Mouse (Mus musculus): ENCODE data around the gene A4gnt. TPM values are rescaled to one million over a fixed set of nuclear protein-coding genes. Genes with fewer than 3 reads are reported as not detected.

A4gnt gene
- polyA plus RNA-seq, 1 experiment from 2014 or later: not detected

DNA sequence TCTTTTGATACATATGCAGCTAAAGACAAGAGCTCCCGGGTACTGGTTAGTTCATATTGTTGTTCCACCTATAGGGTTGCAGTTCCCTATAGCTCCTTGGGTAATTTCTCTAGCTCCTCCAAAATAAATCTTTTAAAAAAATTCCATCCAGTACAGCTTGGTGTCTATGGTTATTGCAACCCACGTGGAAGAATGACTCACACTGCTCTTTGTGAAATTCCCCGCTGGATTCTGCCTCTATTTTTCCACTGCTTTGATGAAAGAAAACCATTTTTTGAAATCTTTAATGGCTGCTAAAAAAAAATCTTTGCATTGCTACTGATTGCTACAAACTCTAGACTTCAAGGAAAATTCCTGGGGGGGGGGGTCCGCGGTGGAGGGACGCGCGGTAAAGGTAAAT lies 7.4 kb downstream of the A4gnt start:
- H3K9ac ChIP-seq: no peak overlapping the region
- H3K9me3 ChIP-seq: no peaks in the 10 kb centered on the region
- no peaks in the 10 kb centered on the region for H3K4me1 ChIP-seq
- H3K4me3 ChIP-seq: no peak overlapping the region
- H3K27ac ChIP-seq: no peak overlapping the region
- no peaks in the 10 kb centered on the region for H3K27me3 ChIP-seq
- no peak overlapping the region for H3K4me2 ChIP-seq (replicated peaks)
- 90% methylated on average over 8 of the region's 8 CpGs for WGBS
- no peak for ATAC-seq (ENCODE audit: insufficient number of reproducible peaks, insufficient read depth, low FRiP score, low TSS enrichment)
- H3K36me3 ChIP-seq: no peaks in the 10 kb centered on the region

DNA sequence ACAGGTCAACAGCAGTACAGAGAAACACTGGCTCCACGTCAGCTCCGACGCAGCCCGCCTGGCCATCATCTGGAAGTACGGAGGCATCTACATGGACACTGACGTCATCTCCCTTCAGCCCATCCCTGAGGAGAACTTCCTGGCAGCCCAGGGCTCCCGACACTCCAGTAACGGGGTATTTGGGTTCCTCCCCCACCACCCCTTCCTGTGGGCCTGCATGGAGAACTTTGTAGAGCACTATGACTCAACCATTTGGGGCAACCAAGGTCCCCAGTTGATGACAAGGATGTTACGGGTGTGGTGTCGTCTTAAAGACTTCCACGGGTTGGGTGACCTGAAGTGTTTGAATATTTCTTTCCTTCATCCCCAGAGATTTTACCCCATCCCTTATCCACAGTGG lies 7.9 kb downstream of the A4gnt start:
- no peak overlapping the region for H3K4me3 ChIP-seq
- no peaks in the 10 kb centered on the region for H3K9me3 ChIP-seq
- no peaks in the 10 kb centered on the region for H3K4me1 ChIP-seq
- no peaks in the 10 kb centered on the region for H3K36me3 ChIP-seq
- H3K4me2 ChIP-seq (replicated peaks): no peak overlapping the region
- WGBS: 90% methylated on average over 11 of the region's 11 CpGs
- H3K27me3 ChIP-seq: no peaks in the 10 kb centered on the region
- no peak overlapping the region for H3K27ac ChIP-seq
- no peak overlapping the region for H3K9ac ChIP-seq
- ATAC-seq (ENCODE audit: insufficient number of reproducible peaks, insufficient read depth, low FRiP score, low TSS enrichment): no peak

- H3K36me3 ChIP-seq: no peaks in the 10 kb centered on the region
- H3K4me3 ChIP-seq: no peak overlapping the region
- H3K27me3 ChIP-seq: no peaks in the 10 kb centered on the region
- H3K9ac ChIP-seq: no peak overlapping the region
- no peaks in the 10 kb centered on the region for H3K9me3 ChIP-seq
- WGBS: 84% methylated on average over 1 of the region's 1 CpGs
- H3K4me1 ChIP-seq: no peaks in the 10 kb centered on the region
- no peak for ATAC-seq (ENCODE audit: insufficient number of reproducible peaks, insufficient read depth, low FRiP score, low TSS enrichment)
- H3K27ac ChIP-seq: no peak overlapping the region
- H3K4me2 ChIP-seq (replicated peaks): no peak overlapping the region
Measured at GRCm38 (mm10) chr9:99622034-99622433, 9.7 kb downstream of the A4gnt start.

DNA sequence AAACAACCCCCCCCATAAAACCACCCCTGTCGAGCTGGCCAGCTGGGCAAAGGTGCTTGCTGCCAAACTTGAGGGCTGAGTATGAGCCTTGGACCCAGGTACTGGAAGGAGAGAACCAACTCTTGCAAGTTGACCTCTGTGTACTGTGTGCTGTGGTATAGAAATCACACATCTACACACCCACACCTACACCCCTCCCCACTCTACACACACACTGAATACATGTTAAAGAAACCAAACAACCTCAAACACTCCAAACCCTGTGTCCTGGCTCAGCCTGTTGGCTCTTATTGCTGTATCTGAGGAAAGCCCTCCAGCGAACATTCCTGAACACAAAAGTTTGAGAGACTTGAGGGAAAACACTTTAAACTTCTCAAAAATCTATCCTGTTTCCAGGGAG lies 10.7 kb downstream of the A4gnt start:
- Histone ChIP-seq H3K9ac (no peak overlapping the region), H3K4me2 (replicated peaks) (no peak overlapping the region), H3K4me1 (no peaks in the 10 kb centered on the region), H3K4me3 (no peak overlapping the region), H3K27me3 (no peaks in the 10 kb centered on the region), H3K27ac (no peak overlapping the region), H3K9me3 (no peaks in the 10 kb centered on the region), H3K36me3 (no peaks in the 10 kb centered on the region)
- WGBS: 45% methylated on average over 2 of the region's 2 CpGs
- ATAC-seq (ENCODE audit: insufficient number of reproducible peaks, insufficient read depth, low FRiP score, low TSS enrichment): no peak

DNA sequence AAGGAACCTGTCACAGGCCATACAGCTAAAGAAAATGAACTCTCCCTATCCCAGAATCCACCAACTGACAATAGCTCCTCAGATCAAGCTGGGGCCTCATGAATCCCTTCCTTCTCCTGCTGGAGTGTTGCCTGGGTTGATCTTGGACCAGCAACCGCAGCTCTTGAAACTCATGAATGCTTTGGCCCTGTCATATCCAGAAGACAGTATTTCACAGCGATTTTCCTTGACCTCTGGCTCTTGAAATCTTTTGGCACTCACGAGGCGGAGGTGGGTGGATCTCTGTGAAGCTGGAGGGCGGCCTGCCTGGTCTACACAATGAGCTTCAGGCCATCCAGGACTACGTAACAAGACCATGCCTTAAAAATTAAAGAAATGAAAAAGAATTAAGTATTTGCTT lies 11.8 kb downstream of the A4gnt start:
- Histone ChIP-seq H3K27ac (no peak overlapping the region), H3K36me3 (no peaks in the 10 kb centered on the region), H3K9ac (no peak overlapping the region), H3K4me2 (replicated peaks) (no peak overlapping the region), H3K27me3 (no peaks in the 10 kb centered on the region), H3K4me3 (no peak overlapping the region), H3K9me3 (no peaks in the 10 kb centered on the region), H3K4me1 (peaks cover 5% of the 10 kb centered on the region; the same call in 1 of the 2 replicates)
- ATAC-seq (ENCODE audit: insufficient number of reproducible peaks, insufficient read depth, low FRiP score, low TSS enrichment): no peak
- WGBS: 77% methylated on average over 6 of the region's 6 CpGs

DNA sequence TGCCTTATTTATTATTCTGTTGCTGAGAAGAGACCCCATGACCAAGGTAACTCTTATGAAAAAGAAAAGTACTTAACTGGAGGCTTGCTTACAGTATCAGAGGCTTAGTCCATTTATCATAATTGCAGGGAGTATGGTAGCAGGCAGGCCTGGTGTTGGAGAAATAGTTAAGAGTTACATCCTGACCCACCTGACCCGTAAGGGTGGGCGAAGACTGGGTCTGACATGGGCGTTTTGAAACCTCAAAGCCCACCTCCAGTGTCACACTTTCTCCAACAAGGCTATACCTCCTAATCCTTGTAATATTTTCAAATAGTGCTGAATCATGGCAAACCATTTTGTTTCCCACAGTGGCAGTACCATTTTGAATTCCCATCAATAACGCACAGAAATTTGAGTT lies 16.3 kb downstream of the A4gnt start:
- H3K9ac ChIP-seq: no peak overlapping the region
- no peaks in the 10 kb centered on the region for H3K9me3 ChIP-seq
- 54% methylated on average over 4 of the region's 4 CpGs for WGBS
- H3K4me3 ChIP-seq: no peak overlapping the region
- H3K4me1 ChIP-seq: peaks cover 24% of the 10 kb centered on the region
- no peak overlapping the region for H3K27ac ChIP-seq
- no peak for ATAC-seq (ENCODE audit: insufficient number of reproducible peaks, insufficient read depth, low FRiP score, low TSS enrichment)
- H3K4me2 ChIP-seq (replicated peaks): peak overlapping the region; percentile 69
- no peaks in the 10 kb centered on the region for H3K27me3 ChIP-seq
- no peaks in the 10 kb centered on the region for H3K36me3 ChIP-seq

DNA sequence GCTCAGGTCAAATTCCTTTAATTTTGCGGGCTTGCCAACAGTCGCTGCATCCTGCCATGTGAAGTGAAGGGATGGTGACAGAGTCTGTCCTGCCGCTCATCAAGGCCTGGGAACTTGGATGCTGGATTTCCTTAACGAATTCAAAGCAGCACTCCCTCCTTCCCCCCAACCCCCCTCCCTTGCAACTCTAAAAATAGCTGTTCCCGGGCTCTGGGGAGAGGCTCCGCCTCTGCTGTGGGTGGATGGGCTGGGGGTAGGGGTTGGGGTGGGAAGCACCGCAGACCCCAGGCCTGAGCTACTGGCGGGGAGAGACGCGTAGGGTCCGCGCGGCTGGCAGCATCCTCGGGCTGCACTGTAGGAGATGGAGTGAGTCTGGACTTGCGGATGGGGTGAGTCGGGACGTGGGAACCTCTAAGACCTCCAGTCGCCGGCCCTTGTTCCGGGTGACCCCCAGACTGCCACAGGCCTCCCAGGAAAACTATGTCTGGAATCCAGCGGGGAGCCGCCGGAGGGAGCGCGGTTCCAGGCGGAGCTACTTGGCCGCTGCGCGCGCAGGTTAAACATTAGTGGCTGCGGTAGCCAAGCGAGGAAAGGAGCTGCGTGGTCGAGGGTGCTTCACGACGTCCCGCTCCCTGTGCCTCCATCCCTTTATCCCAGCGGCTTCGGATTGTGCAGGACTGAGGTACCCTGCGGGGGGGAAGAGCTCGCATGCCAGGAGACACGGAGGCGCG lies 17.1 kb downstream of the A4gnt start, which contains the start of gene Dzip1l:
Dzip1l (plus strand) TSS at position 216 of the 731 bp plus-strand sequence.
- H3K4me3 ChIP-seq: peak within 1 kb of the TSS; percentile 57
- H3K27ac ChIP-seq: peak within 1 kb of the TSS; percentile 94
- peak within 1 kb of the TSS; percentile 72 for H3K9ac ChIP-seq
- peaks cover 24% of the 10 kb centered on the region for H3K4me1 ChIP-seq
- no peaks in the 10 kb centered on the region for H3K9me3 ChIP-seq
- H3K4me2 ChIP-seq (replicated peaks): peak within 1 kb of the TSS; percentile 69
- no peaks in the 10 kb centered on the region for H3K27me3 ChIP-seq
- under 1% methylated on average over 44 of the region's 44 CpGs for WGBS
- peaks cover 3% of the 10 kb centered on the region; the same call in 1 of the 2 replicates for H3K36me3 ChIP-seq
- peak; percentile 88 for ATAC-seq (ENCODE audit: insufficient number of reproducible peaks, insufficient read depth, low FRiP score, low TSS enrichment)

- peak overlapping the region; percentile 94 for H3K27ac ChIP-seq
- H3K4me1 ChIP-seq: peaks cover 24% of the 10 kb centered on the region
- peak overlapping the region; percentile 69 for H3K4me2 ChIP-seq (replicated peaks)
- ATAC-seq (ENCODE audit: insufficient number of reproducible peaks, insufficient read depth, low FRiP score, low TSS enrichment): peak; percentile 16; the same call in 1 of the 2 replicates
- 0% methylated on average over 11 of the region's 11 CpGs for WGBS
- H3K9ac ChIP-seq: peak overlapping the region; percentile 72
- peaks cover 9% of the 10 kb centered on the region for H3K36me3 ChIP-seq
- peak overlapping the region; percentile 57 for H3K4me3 ChIP-seq
- no peaks in the 10 kb centered on the region for H3K9me3 ChIP-seq
- H3K27me3 ChIP-seq: no peaks in the 10 kb centered on the region
Measured at GRCm38 (mm10) chr9:99630071-99630470, 17.8 kb downstream of the A4gnt start.

DNA sequence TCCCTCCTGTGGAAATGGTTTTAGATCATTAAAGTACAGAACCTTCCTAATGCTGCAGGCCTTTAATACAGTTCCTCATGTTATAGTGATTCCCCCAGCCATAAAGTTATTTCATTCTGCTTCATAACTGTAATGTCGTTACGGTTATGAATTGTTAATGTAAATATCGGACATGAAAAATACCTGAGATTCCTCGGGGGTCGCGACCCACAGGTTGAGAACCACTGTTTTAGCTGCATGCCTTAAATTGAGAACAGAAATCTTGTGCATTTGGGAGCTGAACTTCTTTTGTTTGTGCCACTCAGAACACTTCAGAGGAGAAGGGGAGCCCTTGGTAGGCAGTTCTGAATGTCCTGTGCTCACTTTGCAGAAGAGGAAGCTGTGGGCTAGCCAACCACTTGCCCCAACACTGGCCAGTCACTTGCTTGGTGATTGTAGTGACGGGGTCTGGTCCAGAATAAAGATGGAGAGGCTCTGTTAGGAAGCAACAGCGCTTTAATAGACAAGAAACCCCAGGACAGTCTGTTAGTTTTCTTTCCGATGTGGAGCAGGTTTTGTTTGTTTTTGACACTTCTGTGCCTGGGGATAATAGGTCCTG lies 18.3 kb downstream of the A4gnt start:
- no peak for ATAC-seq (ENCODE audit: insufficient number of reproducible peaks, insufficient read depth, low FRiP score, low TSS enrichment)
- Histone ChIP-seq H3K9ac (peak overlapping the region; percentile 72), H3K4me3 (peak overlapping the region; percentile 57), H3K4me1 (peaks cover 24% of the 10 kb centered on the region), H3K36me3 (peaks cover 13% of the 10 kb centered on the region), H3K27ac (peak overlapping the region; percentile 94), H3K27me3 (no peaks in the 10 kb centered on the region), H3K4me2 (replicated peaks) (peak overlapping the region; percentile 69), H3K9me3 (no peaks in the 10 kb centered on the region)
- 42% methylated on average over 9 of the region's 9 CpGs for WGBS

DNA sequence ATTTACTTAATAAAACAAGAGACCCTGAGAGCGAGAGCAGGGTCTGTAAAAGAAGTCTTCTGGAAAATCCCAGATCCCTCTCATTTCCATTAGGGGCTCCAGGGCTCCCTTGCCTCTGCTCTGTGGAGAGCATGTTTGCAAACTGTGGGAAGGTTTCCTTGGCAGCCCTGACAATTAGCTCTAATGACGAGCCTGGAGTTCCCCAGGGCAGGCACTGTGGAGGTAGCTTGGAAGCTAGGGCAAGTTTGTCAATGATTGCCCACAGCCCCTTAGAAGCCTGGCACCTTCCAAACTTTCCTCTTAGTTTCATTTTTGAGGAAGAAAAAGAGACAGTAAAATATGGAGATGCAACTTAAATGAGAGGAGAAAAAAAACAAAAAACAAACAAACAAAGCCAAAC lies 19.5 kb downstream of the A4gnt start:
- Histone ChIP-seq H3K4me2 (replicated peaks) (peak overlapping the region; percentile 69), H3K27ac (no peak overlapping the region), H3K27me3 (no peaks in the 10 kb centered on the region), H3K36me3 (peaks cover 23% of the 10 kb centered on the region), H3K4me3 (no peak overlapping the region), H3K9me3 (no peaks in the 10 kb centered on the region), H3K9ac (no peak overlapping the region), H3K4me1 (peaks cover 24% of the 10 kb centered on the region)
- WGBS: 34% methylated on average over 2 of the region's 2 CpGs
- ATAC-seq (ENCODE audit: insufficient number of reproducible peaks, insufficient read depth, low FRiP score, low TSS enrichment): no peak

DNA sequence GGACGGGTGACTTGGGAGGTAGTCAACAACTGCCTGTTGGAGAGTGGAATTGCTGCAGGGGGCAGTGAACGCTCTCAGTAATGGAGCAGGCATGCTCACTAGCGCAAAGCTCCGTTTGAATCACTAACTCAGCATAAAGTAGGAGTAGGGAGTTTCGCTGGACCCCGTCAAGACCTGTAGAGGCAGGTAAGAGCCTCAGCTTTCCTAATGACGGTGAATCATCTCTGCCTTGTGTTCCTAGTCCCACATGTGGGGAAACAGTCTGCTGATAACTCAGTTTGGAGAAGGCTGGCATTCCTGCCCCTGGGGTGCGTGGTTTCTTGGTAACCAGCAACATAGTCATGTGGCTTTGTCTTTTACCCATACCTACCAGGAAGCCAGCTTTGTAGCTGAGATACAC lies 20.0 kb downstream of the A4gnt start:
- Histone ChIP-seq H3K27me3 (no peaks in the 10 kb centered on the region), H3K4me3 (no peak overlapping the region), H3K27ac (no peak overlapping the region), H3K9ac (no peak overlapping the region), H3K36me3 (peaks cover 28% of the 10 kb centered on the region), H3K9me3 (no peaks in the 10 kb centered on the region), H3K4me2 (replicated peaks) (peak overlapping the region; percentile 69; the same call in 1 of the 2 replicates), H3K4me1 (peaks cover 24% of the 10 kb centered on the region)
- WGBS: 48% methylated on average over 8 of the region's 8 CpGs
- ATAC-seq (ENCODE audit: insufficient number of reproducible peaks, insufficient read depth, low FRiP score, low TSS enrichment): no peak

- Histone ChIP-seq H3K4me2 (replicated peaks) (no peak overlapping the region), H3K4me1 (peaks cover 7% of the 10 kb centered on the region), H3K36me3 (peaks cover 55% of the 10 kb centered on the region), H3K9me3 (no peaks in the 10 kb centered on the region), H3K4me3 (no peak overlapping the region), H3K27me3 (no peaks in the 10 kb centered on the region), H3K27ac (no peak overlapping the region), H3K9ac (no peak overlapping the region)
- WGBS: 78% methylated on average over 1 of the region's 1 CpGs
- no peak for ATAC-seq (ENCODE audit: insufficient number of reproducible peaks, insufficient read depth, low FRiP score, low TSS enrichment)
Measured at GRCm38 (mm10) chr9:99636776-99637175, 24.5 kb downstream of the A4gnt start.

Measured in embryonic facial prominence, embryonic 12.5 days (tissue).